Comparison of ENCODE assay signal across 14 mouse cellular contexts in genomic region chr3:14911992-14912582, GRCm38 (mm10). TPM values are rescaled to one million over a fixed set of nuclear protein-coding genes. Genes with fewer than 3 reads are reported as not detected.
DNase-seq lines count a peak whose midpoint lies in the region; ATAC-seq and TF ChIP-seq lines count a peak whose summit lies in the region.
"Had no signal": no experiment of that assay in that cellular context is flagged by ENCODE, and none has a peak within 500 bp of the region (broad histone marks: within the 10 kb centered on the region; RNA-seq: fewer than 3 reads in every experiment).

No protein-coding gene starts in this region.

- H3K4me3 ChIP-seq in liver, embryonic 14.5 days (ENCODE audit: insufficient read depth in 1 of 2, low read depth in 2 of 2, low read length in 2 of 2): no peak overlapping the region
- H3K4me3 ChIP-seq in intestine, postnatal 0 days (ENCODE audit: low read depth, low read length): no peak overlapping the region
- no peak overlapping the region for H3K4me3 ChIP-seq in forebrain, embryonic 16.5 days (replicated peaks; ENCODE audit: low read length)
- H3K4me3 ChIP-seq in midbrain, embryonic 15.5 days: no peak overlapping the region
- H3K4me3 ChIP-seq: forebrain, embryonic 12.5 days; heart, embryonic 12.5 days had no signal

- H3K27ac ChIP-seq in liver, embryonic 14.5 days: no peak overlapping the region
- no peak overlapping the region for H3K27ac ChIP-seq in intestine, postnatal 0 days (ENCODE audit: low read depth, low read length)
- H3K27ac ChIP-seq in forebrain, embryonic 16.5 days (ENCODE audit: low read length): no peak overlapping the region
- H3K27ac ChIP-seq in midbrain, embryonic 15.5 days: no peak overlapping the region
- H3K27ac ChIP-seq: forebrain, embryonic 12.5 days had no signal

- no peaks in the 10 kb centered on the region for H3K9me3 ChIP-seq in liver, embryonic 14.5 days (ENCODE audit: control insufficient read depth, low read length)
- no peaks in the 10 kb centered on the region for H3K9me3 ChIP-seq in intestine, postnatal 0 days (ENCODE audit: control insufficient read depth)
- no peaks in the 10 kb centered on the region for H3K9me3 ChIP-seq in forebrain, embryonic 16.5 days (ENCODE audit: control insufficient read depth, low read length)
- H3K9me3 ChIP-seq in midbrain, embryonic 15.5 days: no peaks in the 10 kb centered on the region
- H3K9me3 ChIP-seq: forebrain, embryonic 12.5 days; heart, embryonic 12.5 days had no signal

- no peaks in the 10 kb centered on the region for H3K36me3 ChIP-seq in liver, embryonic 14.5 days (replicated peaks; ENCODE audit: control insufficient read depth, insufficient read depth, low read depth)
- no peaks in the 10 kb centered on the region for H3K36me3 ChIP-seq in intestine, postnatal 0 days (ENCODE audit: control insufficient read depth, insufficient read depth)
- no peaks in the 10 kb centered on the region for H3K36me3 ChIP-seq in forebrain, embryonic 16.5 days (ENCODE audit: control insufficient read depth, insufficient read depth)
- H3K36me3 ChIP-seq in midbrain, embryonic 15.5 days (replicated peaks): no peaks in the 10 kb centered on the region
- H3K36me3 ChIP-seq: forebrain, embryonic 12.5 days; heart, embryonic 12.5 days had no signal

- no peaks in the 10 kb centered on the region; a peak in 1 of 4 replicates for H3K4me1 ChIP-seq in liver, embryonic 14.5 days (replicated peaks; ENCODE audit: control insufficient read depth in 2 of 2, insufficient read depth in 2 of 2, low read length in 1 of 2)
- H3K4me1 ChIP-seq in intestine, postnatal 0 days (replicated peaks; ENCODE audit: control insufficient read depth, insufficient read depth, low read length): no peaks in the 10 kb centered on the region
- no peaks in the 10 kb centered on the region for H3K4me1 ChIP-seq in forebrain, embryonic 16.5 days (replicated peaks; ENCODE audit: control insufficient read depth, insufficient read depth, low read length)
- no peaks in the 10 kb centered on the region for H3K4me1 ChIP-seq in midbrain, embryonic 15.5 days
- H3K4me1 ChIP-seq: forebrain, embryonic 12.5 days; heart, embryonic 12.5 days had no signal

- TF ChIP-seq EP300 in liver, embryonic 14.5 days (IDR thresholded peaks at IDR 0.05; ENCODE audit: low read depth): no peak

- DNase-seq in liver, embryonic 14.5 days (ENCODE audit: low read depth in 3 of 3, low spot score in 3 of 3): no peak
- DNase-seq in liver: no peak
- DNase-seq: heart, postnatal 4 days; kidney, postnatal 25 days; lung, postnatal 14 days; retina, postnatal 1 day had no signal

- 0 out of 2 replicates have a peak overlapping the region, but pooled peaks have one; percentile 31 for H3K9ac ChIP-seq in liver, embryonic 14.5 days (replicated peaks)
- no peak overlapping the region for H3K9ac ChIP-seq in intestine, postnatal 0 days (ENCODE audit: low read depth, low read length)
- H3K9ac ChIP-seq in forebrain, embryonic 16.5 days (replicated peaks; ENCODE audit: low read depth, low read length): no peak overlapping the region
- H3K9ac ChIP-seq in midbrain, embryonic 15.5 days: no peak overlapping the region
- H3K9ac ChIP-seq: forebrain, embryonic 12.5 days; heart, embryonic 12.5 days had no signal

- peak overlapping the region; percentile 18; the same call in 1 of the 2 replicates for H3K4me2 ChIP-seq in liver, embryonic 14.5 days (ENCODE audit: low read depth)
- H3K4me2 ChIP-seq in intestine, postnatal 0 days (replicated peaks; ENCODE audit: low read depth): no peak overlapping the region
- H3K4me2 ChIP-seq in forebrain, embryonic 16.5 days (ENCODE audit: low read length): no peak overlapping the region
- no peak overlapping the region for H3K4me2 ChIP-seq in midbrain, embryonic 15.5 days
- H3K4me2 ChIP-seq: forebrain, embryonic 12.5 days; heart, embryonic 12.5 days had no signal

- no peaks in the 10 kb centered on the region for H3K27me3 ChIP-seq in liver, embryonic 14.5 days (ENCODE audit: control insufficient read depth, insufficient read depth, low read length)
- no peaks in the 10 kb centered on the region for H3K27me3 ChIP-seq in intestine, postnatal 0 days (replicated peaks; ENCODE audit: control insufficient read depth, insufficient read depth, low read length)
- no peaks in the 10 kb centered on the region for H3K27me3 ChIP-seq in forebrain, embryonic 16.5 days (replicated peaks; ENCODE audit: control insufficient read depth, insufficient read depth, low read length)
- H3K27me3 ChIP-seq in midbrain, embryonic 15.5 days (replicated peaks): no peaks in the 10 kb centered on the region
- H3K27me3 ChIP-seq: forebrain, embryonic 12.5 days; heart, embryonic 12.5 days had no signal

- WGBS in liver, embryonic 14.5 days (ENCODE audit: insufficient replicate concordance): 64% methylated on average over 4 of the region's 4 CpGs
- 72% methylated on average over 4 of the region's 4 CpGs for WGBS in intestine, postnatal 0 days
- 90% methylated on average over 4 of the region's 4 CpGs for WGBS in forebrain, embryonic 16.5 days
- 93% methylated on average over 4 of the region's 4 CpGs for WGBS in midbrain, embryonic 15.5 days

- ATAC-seq in liver, embryonic 14.5 days (ENCODE audit: insufficient read depth): no peak
- ATAC-seq in CD4-positive, CD25-positive, alpha-beta regulatory T cell, adult 4 months: peak; percentile 71
- 0 out of 2 replicates have a peak, but pooled peaks have one; percentile 35 for ATAC-seq in granulocyte monocyte progenitor cell, adult 5-6 weeks (replicated peaks; ENCODE audit: poor library complexity, severe bottlenecking)
- 0 out of 2 replicates have a peak, but pooled peaks have one; percentile 53 for ATAC-seq in megakaryocyte-erythroid progenitor cell, adult 5-6 weeks (replicated peaks; ENCODE audit: low FRiP score, low TSS enrichment, poor library complexity, severe bottlenecking)
- ATAC-seq in intestine, postnatal 0 days: no peak
- ATAC-seq in forebrain, embryonic 16.5 days: no peak
- no peak for ATAC-seq in midbrain, embryonic 15.5 days (replicated peaks)

- TF ChIP-seq CTCF in liver, embryonic 14.5 days (IDR thresholded peaks at IDR 0.05; ENCODE audit: low read depth): no peak
- TF ChIP-seq CTCF in intestine, postnatal 0 days (IDR thresholded peaks at IDR 0.05; ENCODE audit: low read depth): no peak

RNA-seq across cellular contexts. Expression of gene Car2, which starts 26.0 kb away (rescaled TPM):
- 960 and 1,504 TPM in 2 replicates for polyA plus RNA-seq in liver, embryonic 14.5 days (2012; rRNA removed)
- polyA plus RNA-seq in liver, embryonic 14.5 days (2014; fragmentation: Nextera tagmentation; extraction: Ambion mirVana): 2,373 and 2,511 TPM in 2 replicates
- polyA plus RNA-seq in CD4-positive, CD25-positive, alpha-beta regulatory T cell, adult 4 months (2017; shearing (Covaris generic)): 1 to 10 TPM; 4.0 to 6.9 TPM
- total RNA-seq in granulocyte monocyte progenitor cell, adult 5-6 weeks (2014; fragmentation: Nextera tagmentation): 10.0 and 13.0 TPM in 2 replicates
- total RNA-seq in granulocyte monocyte progenitor cell, adult 5-6 weeks (2017): 15.5 and 23.6 TPM in 2 replicates
- total RNA-seq in megakaryocyte-erythroid progenitor cell, adult 5-6 weeks (2014; fragmentation: Nextera tagmentation): 2,184 and 2,475 TPM in 2 replicates
- total RNA-seq in megakaryocyte-erythroid progenitor cell, adult 5-6 weeks (2017): 1,680 and 1,983 TPM in 2 replicates
- 28.4 and 39.5 TPM in 2 replicates for polyA plus RNA-seq in intestine, postnatal 0 days (2015; fragmentation: Nextera tagmentation; extraction: Ambion mirVana)
- 20.3 and 24.8 TPM in 2 replicates for polyA plus RNA-seq in forebrain, embryonic 16.5 days (2015; fragmentation: Nextera tagmentation; extraction: Ambion mirVana)
- polyA plus RNA-seq in midbrain, embryonic 15.5 days (2015; fragmentation: Nextera tagmentation; extraction: Ambion mirVana): 18.9 and 24.3 TPM in 2 replicates

RNA-seq across cellular contexts. Expression of gene Car3, which starts 48.8 kb away (rescaled TPM):
- 30.6 and 33.2 TPM in 2 replicates for polyA plus RNA-seq in liver, embryonic 14.5 days (2012; rRNA removed)
- polyA plus RNA-seq in liver, embryonic 14.5 days (2014; fragmentation: Nextera tagmentation; extraction: Ambion mirVana): 80.3 and 134 TPM in 2 replicates
- not detected for polyA plus RNA-seq in CD4-positive, CD25-positive, alpha-beta regulatory T cell, adult 4 months (2017; shearing (Covaris generic))
- 4.3 and 4.8 TPM in 2 replicates for total RNA-seq in granulocyte monocyte progenitor cell, adult 5-6 weeks (2014; fragmentation: Nextera tagmentation)
- 4.1 and 6.1 TPM in 2 replicates for total RNA-seq in granulocyte monocyte progenitor cell, adult 5-6 weeks (2017)
- total RNA-seq in megakaryocyte-erythroid progenitor cell, adult 5-6 weeks (2014; fragmentation: Nextera tagmentation): 4.6 and 5.3 TPM in 2 replicates
- 4.3 and 10.5 TPM in 2 replicates for total RNA-seq in megakaryocyte-erythroid progenitor cell, adult 5-6 weeks (2017)
- 1.4 TPM in 2 replicates for polyA plus RNA-seq in intestine, postnatal 0 days (2015; fragmentation: Nextera tagmentation; extraction: Ambion mirVana)
- 1.2 and 2.2 TPM in 2 replicates for polyA plus RNA-seq in forebrain, embryonic 16.5 days (2015; fragmentation: Nextera tagmentation; extraction: Ambion mirVana)
- polyA plus RNA-seq in midbrain, embryonic 15.5 days (2015; fragmentation: Nextera tagmentation; extraction: Ambion mirVana): 1.1 and 1.2 TPM in 2 replicates

Comparison
In these comparisons a context has a peak if more than half of its experiments do, and no peak if none do; other contexts are left out.
1. ATAC-seq: peak in CD4-positive, CD25-positive, alpha-beta regulatory T cell, adult 4 months (single experiment), granulocyte monocyte progenitor cell, adult 5-6 weeks (single experiment) and megakaryocyte-erythroid progenitor cell, adult 5-6 weeks (single experiment); none in liver, embryonic 14.5 days (single experiment), intestine, postnatal 0 days (single experiment), forebrain, embryonic 16.5 days (single experiment) and midbrain, embryonic 15.5 days (single experiment).
2. RNA of gene Car2, which starts 26.0 kb away (polyA plus RNA-seq): 960 to 2,511 TPM in liver, embryonic 14.5 days; 28.4 to 39.5 TPM in intestine, postnatal 0 days, 20.3 to 24.8 TPM in forebrain, embryonic 16.5 days, 18.9 to 24.3 TPM in midbrain, embryonic 15.5 days and 4.0 to 6.9 TPM in CD4-positive, CD25-positive, alpha-beta regulatory T cell, adult 4 months; every median in the first group is over 10 times any median in the second.